Mouse (Mus musculus): ENCODE data around the gene Mettl6. TPM values are rescaled to one million over a fixed set of nuclear protein-coding genes. Genes with fewer than 3 reads are reported as not detected.

Mettl6 gene
- 0.26 and 0.28 TPM in 2 replicates for polyA plus RNA-seq (2012)

GRCm38 (mm10) chr14:31494975-31495455, at the start of gene Mettl6:
TSS of gene Mettl6 (minus strand) at chr14:31495040.
- no peaks in the 10 kb centered on the region for H3K9me3 ChIP-seq (ENCODE audit: control insufficient read depth, low read length)
- no peaks in the 10 kb centered on the region for H3K27me3 ChIP-seq (ENCODE audit: control insufficient read depth)
- H3K4me3 ChIP-seq (replicated peaks) = peak within 1 kb of the TSS; percentile 70
- TF ChIP-seq TAL1 (IDR thresholded peaks at IDR 0.05; ENCODE audit: low read length) (no peak), GATA1 (IDR thresholded peaks at IDR 0.05; ENCODE audit: low read length) (no peak)
- H3K4me1 ChIP-seq (ENCODE audit: control insufficient read depth) = peaks cover 54% of the 10 kb centered on the region
- peaks cover 68% of the 10 kb centered on the region for H3K36me3 ChIP-seq (ENCODE audit: control insufficient read depth)

- Histone ChIP-seq H3K9me3 (ENCODE audit: control insufficient read depth, low read length) (no peaks in the 10 kb centered on the region; the same call in 1 of the 2 replicates), H3K27me3 (ENCODE audit: control insufficient read depth) (peaks cover 2% of the 10 kb centered on the region; the same call in 1 of the 2 replicates), H3K4me1 (ENCODE audit: control insufficient read depth) (peaks cover 2% of the 10 kb centered on the region; the same call in 1 of the 2 replicates), H3K36me3 (ENCODE audit: control insufficient read depth) (no peaks in the 10 kb centered on the region), H3K4me3 (replicated peaks) (no peak overlapping the region)
- no peak for TF ChIP-seq TAL1 (IDR thresholded peaks at IDR 0.05; ENCODE audit: low read length)
- TF ChIP-seq GATA1 (IDR thresholded peaks at IDR 0.05; ENCODE audit: low read length) = no peak
Measured at GRCm38 (mm10) chr14:31543885-31544442, 49.1 kb upstream of the Mettl6 start.

- H3K4me1 ChIP-seq (ENCODE audit: control insufficient read depth) = no peaks in the 10 kb centered on the region
- no peaks in the 10 kb centered on the region for H3K9me3 ChIP-seq (ENCODE audit: control insufficient read depth, low read length)
- no peak overlapping the region for H3K4me3 ChIP-seq (replicated peaks)
- no peaks in the 10 kb centered on the region for H3K36me3 ChIP-seq (ENCODE audit: control insufficient read depth)
- 0 out of 2 replicates have a peak, but pooled peaks cover 2% of the 10 kb centered on the region for H3K27me3 ChIP-seq (ENCODE audit: control insufficient read depth)
- TF ChIP-seq TAL1 (IDR thresholded peaks at IDR 0.05; ENCODE audit: low read length) (no peak), GATA1 (IDR thresholded peaks at IDR 0.05; ENCODE audit: low read length) (no peak)
Measured at GRCm38 (mm10) chr14:31537298-31537697, 42.5 kb upstream of the Mettl6 start.

GRCm38 (mm10) chr14:31532656-31533055, 37.8 kb upstream of the Mettl6 start:
- Histone ChIP-seq H3K4me3 (replicated peaks) (no peak overlapping the region), H3K27me3 (ENCODE audit: control insufficient read depth) (peaks cover 4% of the 10 kb centered on the region), H3K36me3 (ENCODE audit: control insufficient read depth) (no peaks in the 10 kb centered on the region), H3K9me3 (ENCODE audit: control insufficient read depth, low read length) (no peaks in the 10 kb centered on the region), H3K4me1 (ENCODE audit: control insufficient read depth) (peaks cover 5% of the 10 kb centered on the region)
- no peak for TF ChIP-seq GATA1 (IDR thresholded peaks at IDR 0.05; ENCODE audit: low read length)
- no peak for TF ChIP-seq TAL1 (IDR thresholded peaks at IDR 0.05; ENCODE audit: low read length)

GRCm38 (mm10) chr14:31531506-31532148, 36.8 kb upstream of the Mettl6 start:
- TF ChIP-seq GATA1 (IDR thresholded peaks at IDR 0.05; ENCODE audit: low read length) (no peak), TAL1 (IDR thresholded peaks at IDR 0.05; ENCODE audit: low read length) (no peak)
- peaks cover 5% of the 10 kb centered on the region for H3K4me1 ChIP-seq (ENCODE audit: control insufficient read depth)
- peaks cover 4% of the 10 kb centered on the region for H3K27me3 ChIP-seq (ENCODE audit: control insufficient read depth)
- H3K4me3 ChIP-seq (replicated peaks) = no peak overlapping the region
- H3K9me3 ChIP-seq (ENCODE audit: control insufficient read depth, low read length) = no peaks in the 10 kb centered on the region
- no peaks in the 10 kb centered on the region for H3K36me3 ChIP-seq (ENCODE audit: control insufficient read depth)

- peaks cover 5% of the 10 kb centered on the region for H3K4me1 ChIP-seq (ENCODE audit: control insufficient read depth)
- no peaks in the 10 kb centered on the region for H3K9me3 ChIP-seq (ENCODE audit: control insufficient read depth, low read length)
- H3K36me3 ChIP-seq (ENCODE audit: control insufficient read depth) = no peaks in the 10 kb centered on the region
- peaks cover 4% of the 10 kb centered on the region for H3K27me3 ChIP-seq (ENCODE audit: control insufficient read depth)
- no peak overlapping the region for H3K4me3 ChIP-seq (replicated peaks)
- TF ChIP-seq TAL1 (IDR thresholded peaks at IDR 0.05; ENCODE audit: low read length) = no peak
- no peak for TF ChIP-seq GATA1 (IDR thresholded peaks at IDR 0.05; ENCODE audit: low read length)
Measured at GRCm38 (mm10) chr14:31530847-31531246, 36.0 kb upstream of the Mettl6 start.

GRCm38 (mm10) chr14:31525040-31525810, 30.4 kb upstream of the Mettl6 start:
- H3K4me3 ChIP-seq (replicated peaks) = no peak overlapping the region
- H3K4me1 ChIP-seq (ENCODE audit: control insufficient read depth) = peaks cover 5% of the 10 kb centered on the region
- no peak for TF ChIP-seq GATA1 (IDR thresholded peaks at IDR 0.05; ENCODE audit: low read length)
- no peak for TF ChIP-seq TAL1 (IDR thresholded peaks at IDR 0.05; ENCODE audit: low read length)
- no peaks in the 10 kb centered on the region for H3K9me3 ChIP-seq (ENCODE audit: control insufficient read depth, low read length)
- H3K36me3 ChIP-seq (ENCODE audit: control insufficient read depth) = no peaks in the 10 kb centered on the region
- no peaks in the 10 kb centered on the region for H3K27me3 ChIP-seq (ENCODE audit: control insufficient read depth)

- H3K9me3 ChIP-seq (ENCODE audit: control insufficient read depth, low read length) = no peaks in the 10 kb centered on the region
- H3K4me3 ChIP-seq (replicated peaks) = no peak overlapping the region
- H3K4me1 ChIP-seq (ENCODE audit: control insufficient read depth) = no peaks in the 10 kb centered on the region
- H3K36me3 ChIP-seq (ENCODE audit: control insufficient read depth) = no peaks in the 10 kb centered on the region
- TF ChIP-seq TAL1 (IDR thresholded peaks at IDR 0.05; ENCODE audit: low read length) = no peak
- no peak for TF ChIP-seq GATA1 (IDR thresholded peaks at IDR 0.05; ENCODE audit: low read length)
- H3K27me3 ChIP-seq (ENCODE audit: control insufficient read depth) = no peaks in the 10 kb centered on the region
Measured at GRCm38 (mm10) chr14:31521318-31521717, 26.5 kb upstream of the Mettl6 start.

- H3K4me3 ChIP-seq (replicated peaks) = no peak overlapping the region
- TF ChIP-seq GATA1 (IDR thresholded peaks at IDR 0.05; ENCODE audit: low read length) = no peak
- no peaks in the 10 kb centered on the region for H3K27me3 ChIP-seq (ENCODE audit: control insufficient read depth)
- no peaks in the 10 kb centered on the region; the same call in 1 of the 2 replicates for H3K36me3 ChIP-seq (ENCODE audit: control insufficient read depth)
- H3K4me1 ChIP-seq (ENCODE audit: control insufficient read depth) = no peaks in the 10 kb centered on the region
- no peaks in the 10 kb centered on the region for H3K9me3 ChIP-seq (ENCODE audit: control insufficient read depth, low read length)
Measured at GRCm38 (mm10) chr14:31519165-31519564, 24.3 kb upstream of the Mettl6 start.
